1 mouse cellular context compared by ENCODE assay signal in genomic region chr15:97785731-97786411, GRCm38 (mm10).
TF ChIP-seq lines count a peak whose summit lies in the region.

No protein-coding gene starts in this region.

TF ChIP-seq in CH12.LX, 34 proteins besides CTCF, POLR2A, EP300 and RAD21 (continued from another document):
- no peak for TF ChIP-seq TCF12 (IDR thresholded peaks at IDR 0.05; ENCODE audit: low read depth, low read length)
- TF ChIP-seq IRF4 (IDR thresholded peaks at IDR 0.05; ENCODE audit: low read depth, low read length) = no peak
